Mouse (Mus musculus) MN1 (cell line): ENCODE data around the gene Phpt1.

Experiments used
- DNase-seq: peaks from one replicate; pipeline ENCODE4 v3.0.0-alpha.2; 2016; ENCODE audit warnings: low spot score

Phpt1 gene

GRCm38 (mm10) chr2:25582466-25583119 lies 7.6 kb upstream of the Phpt1 start:
- no peak for DNase-seq

GRCm38 (mm10) chr2:25581901-25582301 lies 6.9 kb upstream of the Phpt1 start:
- no peak for DNase-seq

- DNase-seq, result peak; percentile 78
Measured at GRCm38 (mm10) chr2:25581294-25581864, 6.4 kb upstream of the Phpt1 start, which contains the start of gene Ajm1. Gene Ajm1, minus strand, starts transcription at chr2:25581757.

- DNase-seq, result no peak
Measured at GRCm38 (mm10) chr2:25580621-25581101, 5.6 kb upstream of the Phpt1 start.

GRCm38 (mm10) chr2:25579737-25580460 lies 4.9 kb upstream of the Phpt1 start:
- no peak for DNase-seq

GRCm38 (mm10) chr2:25578796-25579736 lies 4.0 kb upstream of the Phpt1 start:
- DNase-seq, result no peak

- no peak for DNase-seq
Measured at GRCm38 (mm10) chr2:25577951-25578795, 3.1 kb upstream of the Phpt1 start.

GRCm38 (mm10) chr2:25576965-25577891 lies 2.2 kb upstream of the Phpt1 start:
- DNase-seq, result no peak

- no peak for DNase-seq
Measured at GRCm38 (mm10) chr2:25576028-25576850, 1.2 kb upstream of the Phpt1 start.

GRCm38 (mm10) chr2:25575432-25576027 lies 506 bp upstream of the Phpt1 start:
- DNase-seq, result peak; percentile 71

- no peak for DNase-seq
Measured at GRCm38 (mm10) chr2:25574136-25574535, 888 bp downstream of the Phpt1 start.

GRCm38 (mm10) chr2:25573068-25573467 lies 2.0 kb downstream of the Phpt1 start:
- DNase-seq, result no peak

GRCm38 (mm10) chr2:25571221-25571620 lies 3.8 kb downstream of the Phpt1 start:
- DNase-seq, result no peak

- DNase-seq, result no peak
Measured at GRCm38 (mm10) chr2:25569323-25569722, 5.7 kb downstream of the Phpt1 start.

GRCm38 (mm10) chr2:25568473-25569019 lies 6.5 kb downstream of the Phpt1 start:
- DNase-seq, result no peak

- no peak for DNase-seq
Measured at GRCm38 (mm10) chr2:25566558-25566957, 8.5 kb downstream of the Phpt1 start.

GRCm38 (mm10) chr2:25565741-25566140 lies 9.3 kb downstream of the Phpt1 start:
- DNase-seq, result no peak

GRCm38 (mm10) chr2:25561946-25562345 lies 13.1 kb downstream of the Phpt1 start:
- DNase-seq, result no peak
